Mouse (Mus musculus): ENCODE results near the gene Nsun7. TPM values are rescaled to one million over a fixed set of nuclear protein-coding genes. Genes with fewer than 3 reads are reported as not detected.

Gene Nsun7
- total and polyA plus RNA-seq, 3 experiments = 0.05 TPM; not detected in 2

DNA sequence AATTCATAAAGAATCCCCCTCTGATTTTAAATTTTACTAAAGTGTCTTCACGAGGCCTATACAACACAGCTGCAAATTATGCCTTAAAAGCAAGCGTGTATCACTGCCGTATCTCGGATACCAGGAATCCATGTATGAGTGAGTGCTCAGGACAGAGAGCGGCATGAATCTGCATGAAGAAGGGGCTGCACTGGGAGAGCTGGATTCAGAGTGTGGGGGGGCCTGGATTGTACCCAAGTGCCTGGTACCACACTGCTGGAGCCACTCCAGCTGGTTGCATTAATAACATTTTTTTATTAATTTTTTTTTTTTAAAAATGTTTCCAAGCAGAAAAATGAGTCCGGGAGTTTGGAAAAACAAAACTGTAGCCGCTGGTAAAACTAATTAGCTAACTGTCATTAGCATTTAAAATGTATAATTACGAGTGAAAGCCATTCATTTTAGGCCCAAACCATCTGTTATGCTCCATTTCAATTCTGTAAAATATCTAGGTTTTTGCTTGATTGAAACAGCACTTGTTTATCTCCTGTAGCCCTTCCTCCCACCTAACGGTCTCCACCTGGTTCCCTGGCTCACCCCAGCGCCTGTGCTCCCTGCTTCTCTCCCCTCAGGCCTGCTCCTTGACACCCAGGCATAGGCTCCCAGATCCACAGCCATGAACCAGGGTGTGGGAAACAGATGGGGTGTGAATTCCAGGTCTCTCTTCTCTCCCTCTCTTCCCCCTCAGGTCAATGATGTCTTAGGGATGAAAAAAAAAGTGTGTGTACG is 44.8 kb downstream of the Nsun7 start:
- TF ChIP-seq GATA2 (IDR thresholded peaks at IDR 0.05; ENCODE audit: borderline replicate concordance, low read depth, low read length) (no peak), POLR2AphosphoS5 (IDR thresholded peaks at IDR 0.05; ENCODE audit: insufficient replicate concordance, low read depth, low read length) (no peak), TAL1 (conservative IDR thresholded peaks at IDR 0.05; ENCODE audit: low read depth, low read length) (no peak), CTCF (IDR thresholded peaks at IDR 0.05; ENCODE audit: low read depth, low read length) (no peak), GATA1 (IDR thresholded peaks at IDR 0.05; ENCODE audit: borderline replicate concordance, low read length) (no peak)
- no peak overlapping the region for H3K4me3 ChIP-seq (ENCODE audit: low read depth, low read length)
- ATAC-seq (ENCODE audit: extremely low read depth, insufficient number of reproducible peaks, low FRiP score, poor library complexity, severe bottlenecking) (no peak), DNase-seq (ENCODE audit: low spot score) (no peak)
- no peaks in the 10 kb centered on the region for H3K36me3 ChIP-seq (replicated peaks)
- peaks cover 78% of the 10 kb centered on the region for H3K9me3 ChIP-seq (replicated peaks)
- H3K4me1 ChIP-seq (ENCODE audit: insufficient read depth, low read depth, low read length) = no peaks in the 10 kb centered on the region
- H3K27me3 ChIP-seq (ENCODE audit: insufficient read depth, low read length) = no peaks in the 10 kb centered on the region

DNA sequence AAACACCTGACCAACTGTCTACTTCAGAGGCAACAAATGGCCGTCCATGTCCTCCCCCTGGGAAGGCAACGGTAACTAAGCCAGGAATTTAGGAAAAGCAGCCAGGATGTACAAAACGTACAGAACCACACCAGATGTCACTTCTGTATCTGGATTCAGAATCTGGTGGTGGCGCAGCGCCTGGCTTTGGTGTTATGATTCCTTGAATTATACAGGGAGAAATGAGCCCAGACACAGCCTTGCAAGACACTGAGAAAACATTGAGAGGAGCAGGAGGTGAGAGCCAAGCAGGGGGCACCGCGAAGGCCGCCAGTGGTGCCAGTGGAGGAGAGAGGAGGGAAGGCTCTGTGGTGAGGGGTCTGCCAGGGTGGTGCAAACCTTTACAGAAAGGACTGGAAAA is 45.8 kb downstream of the Nsun7 start:
- no peak for ATAC-seq (ENCODE audit: extremely low read depth, insufficient number of reproducible peaks, low FRiP score, poor library complexity, severe bottlenecking)
- Histone ChIP-seq H3K4me3 (ENCODE audit: low read depth, low read length) (no peak overlapping the region), H3K4me1 (ENCODE audit: insufficient read depth, low read depth, low read length) (no peaks in the 10 kb centered on the region), H3K9me3 (replicated peaks) (peaks cover 82% of the 10 kb centered on the region), H3K36me3 (replicated peaks) (no peaks in the 10 kb centered on the region), H3K27me3 (ENCODE audit: insufficient read depth, low read length) (no peaks in the 10 kb centered on the region)
- DNase-seq (ENCODE audit: low spot score) = no peak
- TF ChIP-seq POLR2AphosphoS5 (IDR thresholded peaks at IDR 0.05; ENCODE audit: insufficient replicate concordance, low read depth, low read length) (no peak), TAL1 (conservative IDR thresholded peaks at IDR 0.05; ENCODE audit: low read depth, low read length) (no peak), CTCF (IDR thresholded peaks at IDR 0.05; ENCODE audit: low read depth, low read length) (no peak), GATA1 (IDR thresholded peaks at IDR 0.05; ENCODE audit: borderline replicate concordance, low read length) (no peak), GATA2 (IDR thresholded peaks at IDR 0.05; ENCODE audit: borderline replicate concordance, low read depth, low read length) (no peak)

DNA sequence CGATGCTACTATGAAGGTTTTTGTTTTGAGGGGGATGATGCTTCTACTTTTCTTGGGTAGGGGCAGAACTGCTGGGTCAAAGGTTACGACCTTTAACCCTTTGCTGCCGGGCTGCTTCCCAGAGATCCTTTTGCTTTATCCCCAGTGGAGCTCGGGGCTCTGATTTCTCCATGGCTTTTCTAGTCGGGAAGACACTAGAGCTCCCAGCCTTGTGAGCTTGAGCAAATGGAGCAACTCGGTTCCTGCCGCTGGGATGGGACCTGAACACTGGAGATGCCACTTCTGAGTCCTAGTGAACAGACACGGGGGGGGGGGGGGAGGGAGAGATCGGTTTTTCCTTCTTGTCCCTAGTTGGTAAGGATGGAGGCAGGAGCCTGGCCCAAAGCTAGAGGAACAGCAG is 50.6 kb downstream of the Nsun7 start:
- no peaks in the 10 kb centered on the region for H3K4me1 ChIP-seq (ENCODE audit: insufficient read depth, low read depth, low read length)
- TF ChIP-seq POLR2AphosphoS5 (IDR thresholded peaks at IDR 0.05; ENCODE audit: insufficient replicate concordance, low read depth, low read length) (no peak), GATA1 (IDR thresholded peaks at IDR 0.05; ENCODE audit: borderline replicate concordance, low read length) (no peak), GATA2 (IDR thresholded peaks at IDR 0.05; ENCODE audit: borderline replicate concordance, low read depth, low read length) (no peak), TAL1 (conservative IDR thresholded peaks at IDR 0.05; ENCODE audit: low read depth, low read length) (no peak), CTCF (IDR thresholded peaks at IDR 0.05; ENCODE audit: low read depth, low read length) (no peak)
- no peak overlapping the region for H3K4me3 ChIP-seq (ENCODE audit: low read depth, low read length)
- H3K36me3 ChIP-seq (replicated peaks) = no peaks in the 10 kb centered on the region
- no peaks in the 10 kb centered on the region for H3K27me3 ChIP-seq (ENCODE audit: insufficient read depth, low read length)
- no peak for ATAC-seq (ENCODE audit: extremely low read depth, insufficient number of reproducible peaks, low FRiP score, poor library complexity, severe bottlenecking)
- no peak for DNase-seq (ENCODE audit: low spot score)
- H3K9me3 ChIP-seq (replicated peaks) = peaks cover 80% of the 10 kb centered on the region

DNA sequence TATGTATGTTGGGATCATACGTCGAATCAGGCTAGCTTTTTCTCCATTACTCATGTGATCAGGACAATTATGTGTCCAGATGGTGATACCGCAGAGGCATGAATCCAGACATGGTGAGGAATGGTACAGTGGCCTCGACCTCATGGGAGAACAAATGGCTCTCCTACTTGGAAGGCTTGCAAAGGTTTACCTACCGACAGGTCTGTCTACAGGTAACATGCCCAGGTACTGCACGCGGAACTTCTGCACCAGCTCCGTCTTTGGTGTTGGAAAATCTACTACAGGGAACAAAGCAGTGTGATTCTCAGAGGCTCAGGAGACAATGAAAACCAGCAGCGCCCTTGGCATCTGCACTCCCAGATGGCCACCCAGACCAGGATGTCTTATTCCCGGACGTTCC is 51.1 kb downstream of the Nsun7 start:
- no peaks in the 10 kb centered on the region for H3K36me3 ChIP-seq (replicated peaks)
- ATAC-seq (ENCODE audit: extremely low read depth, insufficient number of reproducible peaks, low FRiP score, poor library complexity, severe bottlenecking) = no peak

DNA sequence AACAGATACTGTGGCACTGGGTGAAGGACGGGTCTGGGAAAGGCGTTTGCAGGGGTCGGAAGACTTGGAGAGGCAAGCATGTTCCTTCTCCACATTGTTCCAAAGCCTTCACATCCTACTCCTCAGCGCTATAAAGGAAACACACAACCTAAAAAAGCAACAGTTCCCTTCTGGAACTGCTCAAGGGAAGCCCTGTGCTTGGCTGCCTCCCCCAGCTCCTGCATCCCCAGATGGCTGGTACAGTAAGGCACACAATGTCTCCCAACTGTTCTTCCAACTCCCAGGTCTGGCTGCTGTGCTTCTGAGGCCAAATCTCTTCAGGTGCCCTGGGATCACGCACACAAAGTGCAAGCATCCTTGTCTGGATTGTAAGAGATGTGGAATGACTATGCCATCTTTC is 56.1 kb downstream of the Nsun7 start:
- no peaks in the 10 kb centered on the region for H3K36me3 ChIP-seq (replicated peaks)
- peaks cover 72% of the 10 kb centered on the region for H3K9me3 ChIP-seq (replicated peaks)
- no peak overlapping the region for H3K4me3 ChIP-seq (ENCODE audit: low read depth, low read length)
- DNase-seq (ENCODE audit: low spot score) (no peak), ATAC-seq (ENCODE audit: extremely low read depth, insufficient number of reproducible peaks, low FRiP score, poor library complexity, severe bottlenecking) (no peak)
- no peaks in the 10 kb centered on the region for H3K27me3 ChIP-seq (ENCODE audit: insufficient read depth, low read length)
- TF ChIP-seq TAL1 (conservative IDR thresholded peaks at IDR 0.05; ENCODE audit: low read depth, low read length) (no peak), POLR2AphosphoS5 (IDR thresholded peaks at IDR 0.05; ENCODE audit: insufficient replicate concordance, low read depth, low read length) (no peak), GATA1 (IDR thresholded peaks at IDR 0.05; ENCODE audit: borderline replicate concordance, low read length) (no peak), GATA2 (IDR thresholded peaks at IDR 0.05; ENCODE audit: borderline replicate concordance, low read depth, low read length) (no peak), CTCF (IDR thresholded peaks at IDR 0.05; ENCODE audit: low read depth, low read length) (no peak)
- H3K4me1 ChIP-seq (ENCODE audit: insufficient read depth, low read depth, low read length) = no peaks in the 10 kb centered on the region

More for the DNA sequence above, 51.1 kb downstream of the Nsun7 start:
- TF ChIP-seq GATA2 (IDR thresholded peaks at IDR 0.05; ENCODE audit: borderline replicate concordance, low read depth, low read length) = no peak
- no peak for TF ChIP-seq GATA1 (IDR thresholded peaks at IDR 0.05; ENCODE audit: borderline replicate concordance, low read length)
- no peak for TF ChIP-seq CTCF (IDR thresholded peaks at IDR 0.05; ENCODE audit: low read depth, low read length)
- TF ChIP-seq TAL1 (conservative IDR thresholded peaks at IDR 0.05; ENCODE audit: low read depth, low read length) = no peak
- no peak for TF ChIP-seq POLR2AphosphoS5 (IDR thresholded peaks at IDR 0.05; ENCODE audit: insufficient replicate concordance, low read depth, low read length)
- Histone ChIP-seq H3K27me3 (ENCODE audit: insufficient read depth, low read length) (no peaks in the 10 kb centered on the region), H3K9me3 (replicated peaks) (peaks cover 80% of the 10 kb centered on the region), H3K4me1 (ENCODE audit: insufficient read depth, low read depth, low read length) (no peaks in the 10 kb centered on the region), H3K4me3 (ENCODE audit: low read depth, low read length) (no peak overlapping the region)
- no peak for DNase-seq (ENCODE audit: low spot score)

DNA sequence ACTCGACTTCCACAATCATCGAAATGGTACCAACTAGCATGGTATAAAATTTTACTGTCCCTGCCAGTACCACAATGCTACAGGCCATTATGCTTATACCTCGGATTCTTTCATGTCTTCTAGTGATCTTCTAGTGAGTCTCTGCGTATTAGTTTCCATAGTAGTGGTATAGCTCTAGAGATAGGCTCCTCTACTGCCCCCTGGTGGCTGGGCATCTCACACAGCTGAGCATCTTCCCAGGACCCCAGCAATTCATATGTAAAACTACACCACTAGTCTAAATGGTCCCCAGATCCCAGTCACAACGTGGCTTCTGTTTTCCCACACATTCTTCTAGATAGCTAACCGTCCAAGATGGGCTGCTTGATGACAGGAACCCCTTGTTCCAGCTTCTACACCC is 59.6 kb downstream of the Nsun7 start:
- H3K4me1 ChIP-seq (ENCODE audit: insufficient read depth, low read depth, low read length) = no peaks in the 10 kb centered on the region
- H3K27me3 ChIP-seq (ENCODE audit: insufficient read depth, low read length) = no peaks in the 10 kb centered on the region
- TF ChIP-seq GATA1 (IDR thresholded peaks at IDR 0.05; ENCODE audit: borderline replicate concordance, low read length) = no peak
- no peak for TF ChIP-seq TAL1 (conservative IDR thresholded peaks at IDR 0.05; ENCODE audit: low read depth, low read length)
- TF ChIP-seq GATA2 (IDR thresholded peaks at IDR 0.05; ENCODE audit: borderline replicate concordance, low read depth, low read length) = no peak
- no peak for TF ChIP-seq POLR2AphosphoS5 (IDR thresholded peaks at IDR 0.05; ENCODE audit: insufficient replicate concordance, low read depth, low read length)
- no peak for TF ChIP-seq CTCF (IDR thresholded peaks at IDR 0.05; ENCODE audit: low read depth, low read length)
- peaks cover 75% of the 10 kb centered on the region for H3K9me3 ChIP-seq (replicated peaks)
- no peak overlapping the region for H3K4me3 ChIP-seq (ENCODE audit: low read depth, low read length)
- no peaks in the 10 kb centered on the region for H3K36me3 ChIP-seq (replicated peaks)
- DNase-seq (ENCODE audit: low spot score) (no peak), ATAC-seq (ENCODE audit: extremely low read depth, insufficient number of reproducible peaks, low FRiP score, poor library complexity, severe bottlenecking) (no peak)
